Comparison of ENCODE assay signal across 8 mouse cellular contexts in genomic region chr15:97744930-97745329, GRCm38 (mm10). TPM values are rescaled to one million over a fixed set of nuclear protein-coding genes. Genes with fewer than 3 reads are reported as not detected.
DNase-seq lines count a peak whose midpoint lies in the region; ATAC-seq lines count a peak whose summit lies in the region.

No protein-coding gene starts in this region.

- no peaks in the 10 kb centered on the region for H3K27me3 ChIP-seq in lung, embryonic 15.5 days
- no peaks in the 10 kb centered on the region for H3K27me3 ChIP-seq in embryonic facial prominence, embryonic 15.5 days
- H3K27me3 ChIP-seq in liver, embryonic 11.5 days (replicated peaks; ENCODE audit: control insufficient read depth, insufficient read depth, low read length), result no peaks in the 10 kb centered on the region
- no peaks in the 10 kb centered on the region for H3K27me3 ChIP-seq in kidney, embryonic 16.5 days (ENCODE audit: insufficient read depth, low read length)

- H3K36me3 ChIP-seq in lung, embryonic 15.5 days, result peaks cover 7% of the 10 kb centered on the region; the same call in 1 of the 2 replicates
- no peaks in the 10 kb centered on the region for H3K36me3 ChIP-seq in embryonic facial prominence, embryonic 15.5 days
- no peaks in the 10 kb centered on the region for H3K36me3 ChIP-seq in liver, embryonic 11.5 days (ENCODE audit: control insufficient read depth, insufficient read depth, low read length)
- peaks cover 28% of the 10 kb centered on the region; the same call in 1 of the 2 replicates for H3K36me3 ChIP-seq in kidney, embryonic 16.5 days (ENCODE audit: insufficient read depth, low read length)

- H3K4me2 ChIP-seq in lung, embryonic 15.5 days, result no peak overlapping the region
- no peak overlapping the region for H3K4me2 ChIP-seq in embryonic facial prominence, embryonic 15.5 days (replicated peaks)
- H3K4me2 ChIP-seq in liver, embryonic 11.5 days, result no peak overlapping the region
- H3K4me2 ChIP-seq in kidney, embryonic 16.5 days (replicated peaks; ENCODE audit: low read depth, low read length), result no peak overlapping the region

- H3K4me3 ChIP-seq in lung, embryonic 15.5 days, result no peak overlapping the region
- no peak overlapping the region for H3K4me3 ChIP-seq in embryonic facial prominence, embryonic 15.5 days (replicated peaks)
- H3K4me3 ChIP-seq in liver, embryonic 11.5 days (ENCODE audit: low read depth, low read length), result no peak overlapping the region
- no peak overlapping the region for H3K4me3 ChIP-seq in kidney, embryonic 16.5 days (ENCODE audit: low read length)

- no peak overlapping the region for H3K27ac ChIP-seq in lung, embryonic 15.5 days
- peak overlapping the region; percentile 30; the same call in 1 of the 2 replicates for H3K27ac ChIP-seq in embryonic facial prominence, embryonic 15.5 days (replicated peaks)
- peak overlapping the region; percentile 19; the same call in 1 of the 2 replicates for H3K27ac ChIP-seq in liver, embryonic 11.5 days (ENCODE audit: low read depth, low read length)
- no peak overlapping the region for H3K27ac ChIP-seq in kidney, embryonic 16.5 days (ENCODE audit: low read length)

- peaks cover 5% of the 10 kb centered on the region for H3K4me1 ChIP-seq in lung, embryonic 15.5 days
- peaks cover 22% of the 10 kb centered on the region for H3K4me1 ChIP-seq in embryonic facial prominence, embryonic 15.5 days
- peaks cover 18% of the 10 kb centered on the region for H3K4me1 ChIP-seq in liver, embryonic 11.5 days (replicated peaks; ENCODE audit: control insufficient read depth, insufficient read depth, low read length)
- no peaks in the 10 kb centered on the region; the same call in 1 of the 2 replicates for H3K4me1 ChIP-seq in kidney, embryonic 16.5 days (ENCODE audit: insufficient read depth, low read length)

- no peaks in the 10 kb centered on the region for H3K9me3 ChIP-seq in lung, embryonic 15.5 days
- H3K9me3 ChIP-seq in embryonic facial prominence, embryonic 15.5 days (replicated peaks), result no peaks in the 10 kb centered on the region
- no peaks in the 10 kb centered on the region for H3K9me3 ChIP-seq in liver, embryonic 11.5 days (ENCODE audit: control insufficient read depth, low read length)
- no peaks in the 10 kb centered on the region for H3K9me3 ChIP-seq in kidney, embryonic 16.5 days (ENCODE audit: low read length)

- DNase-seq in lung, postnatal 4 days, result no peak
- DNase-seq in liver, embryonic 11.5 days (ENCODE audit: low spot score), result no peak
- peak; percentile 65 for DNase-seq in testis, postnatal 10 days (ENCODE audit: low spot score)
- no peak for DNase-seq in left cerebral cortex, adult 8-10 months (ENCODE audit: low spot score in 2 of 2)
- DNase-seq in right cerebral cortex, postnatal 4 days, result no peak

- peak; percentile 25; the same call in 1 of the 2 replicates for ATAC-seq in lung, embryonic 15.5 days (ENCODE audit: borderline replicate concordance, extremely low read depth, low FRiP score, low TSS enrichment)
- no peak for ATAC-seq in embryonic facial prominence, embryonic 15.5 days (ENCODE audit: insufficient number of reproducible peaks, low FRiP score, low TSS enrichment, low read depth)
- ATAC-seq in liver, embryonic 11.5 days (replicated peaks; ENCODE audit: low FRiP score), result peak; percentile 81
- no peak for ATAC-seq in kidney, embryonic 16.5 days (ENCODE audit: low FRiP score, low TSS enrichment)

- 68% methylated on average over 10 of the region's 10 CpGs for WGBS in lung, embryonic 15.5 days
- WGBS in embryonic facial prominence, embryonic 15.5 days, result 43% methylated on average over 10 of the region's 10 CpGs
- 69% methylated on average over 10 of the region's 10 CpGs for WGBS in liver, embryonic 11.5 days
- 64% methylated on average over 10 of the region's 10 CpGs for WGBS in kidney, embryonic 16.5 days

- H3K9ac ChIP-seq in lung, embryonic 15.5 days, result no peak overlapping the region
- H3K9ac ChIP-seq in embryonic facial prominence, embryonic 15.5 days, result no peak overlapping the region
- no peak overlapping the region for H3K9ac ChIP-seq in liver, embryonic 11.5 days (ENCODE audit: low read depth, low read length)
- no peak overlapping the region for H3K9ac ChIP-seq in kidney, embryonic 16.5 days (replicated peaks; ENCODE audit: low read length)

RNA-seq across cellular contexts. Expression of gene Endou, which starts 13.8 kb away (rescaled TPM):
- 0.48 and 1.1 TPM in 2 replicates for polyA plus RNA-seq in lung, embryonic 15.5 days (2015; fragmentation: Nextera tagmentation; extraction: Ambion mirVana)
- 35.2 and 35.9 TPM in 2 replicates for polyA plus RNA-seq in embryonic facial prominence, embryonic 15.5 days (2015; fragmentation: Nextera tagmentation; extraction: Ambion mirVana)
- not detected in 2 replicates for polyA plus RNA-seq in liver, embryonic 11.5 days (2014; fragmentation: Nextera tagmentation; extraction: Ambion mirVana)
- 1 to 10 TPM in 3 of 4 experiments, under 1 TPM in 1; 0.94 to 5.3 (median 3.3) TPM for total RNA-seq in left cerebral cortex, adult 8-10 months (2022)
- 0.45 and 0.60 TPM in 2 replicates for polyA plus RNA-seq in kidney, embryonic 16.5 days (2015; fragmentation: Nextera tagmentation; extraction: Ambion mirVana)

RNA-seq across cellular contexts. Expression of gene Rapgef3, which starts 22.8 kb away (rescaled TPM):
- 21.1 and 23.4 TPM in 2 replicates for polyA plus RNA-seq in lung, embryonic 15.5 days (2015; fragmentation: Nextera tagmentation; extraction: Ambion mirVana)
- polyA plus RNA-seq in embryonic facial prominence, embryonic 15.5 days (2015; fragmentation: Nextera tagmentation; extraction: Ambion mirVana), result 11.8 and 12.9 TPM in 2 replicates
- polyA plus RNA-seq in liver, embryonic 11.5 days (2014; fragmentation: Nextera tagmentation; extraction: Ambion mirVana), result 4.1 and 4.5 TPM in 2 replicates
- 10 to 100 TPM; 38.3 to 61.9 (median 47.0) TPM for total RNA-seq in left cerebral cortex, adult 8-10 months (2022)
- polyA plus RNA-seq in kidney, embryonic 16.5 days (2015; fragmentation: Nextera tagmentation; extraction: Ambion mirVana), result 36.3 and 36.4 TPM in 2 replicates

RNA-seq across cellular contexts. Expression of gene Slc48a1, which starts 33.4 kb away (rescaled TPM):
- 38.7 and 42.2 TPM in 2 replicates for polyA plus RNA-seq in lung, embryonic 15.5 days (2015; fragmentation: Nextera tagmentation; extraction: Ambion mirVana)
- polyA plus RNA-seq in embryonic facial prominence, embryonic 15.5 days (2015; fragmentation: Nextera tagmentation; extraction: Ambion mirVana), result 51.2 and 52.7 TPM in 2 replicates
- 55.0 and 62.1 TPM in 2 replicates for polyA plus RNA-seq in liver, embryonic 11.5 days (2014; fragmentation: Nextera tagmentation; extraction: Ambion mirVana)
- 100 to 1,000 TPM; 149 to 181 (median 177) TPM for total RNA-seq in left cerebral cortex, adult 8-10 months (2022)
- polyA plus RNA-seq in kidney, embryonic 16.5 days (2015; fragmentation: Nextera tagmentation; extraction: Ambion mirVana), result 81.7 and 81.9 TPM in 2 replicates

RNA-seq across cellular contexts. Expression of gene Rpap3, which starts 39.3 kb away (rescaled TPM):
- 24.6 and 25.5 TPM in 2 replicates for polyA plus RNA-seq in lung, embryonic 15.5 days (2015; fragmentation: Nextera tagmentation; extraction: Ambion mirVana)
- polyA plus RNA-seq in embryonic facial prominence, embryonic 15.5 days (2015; fragmentation: Nextera tagmentation; extraction: Ambion mirVana), result 19.7 and 24.0 TPM in 2 replicates
- polyA plus RNA-seq in liver, embryonic 11.5 days (2014; fragmentation: Nextera tagmentation; extraction: Ambion mirVana), result 35.5 and 41.4 TPM in 2 replicates
- total RNA-seq in left cerebral cortex, adult 8-10 months (2022), result 10 to 100 TPM; 29.6 to 32.8 (median 31.6) TPM
- 31.0 and 33.0 TPM in 2 replicates for polyA plus RNA-seq in kidney, embryonic 16.5 days (2015; fragmentation: Nextera tagmentation; extraction: Ambion mirVana)

Comparison
In these comparisons a context has a peak if more than half of its experiments do, and no peak if none do; other contexts are left out.
1. ATAC-seq: peak in lung, embryonic 15.5 days (single experiment) and liver, embryonic 11.5 days (single experiment); none in embryonic facial prominence, embryonic 15.5 days (single experiment) and kidney, embryonic 16.5 days (single experiment).
2. H3K27ac ChIP-seq: peak in embryonic facial prominence, embryonic 15.5 days (single experiment) and liver, embryonic 11.5 days (single experiment); none in lung, embryonic 15.5 days (single experiment) and kidney, embryonic 16.5 days (single experiment).
3. RNA of gene Endou, which starts 13.8 kb away (polyA plus RNA-seq): 35.2 to 35.9 TPM in embryonic facial prominence, embryonic 15.5 days; 0.48 to 1.1 TPM in lung, embryonic 15.5 days, 0.45 to 0.60 TPM in kidney, embryonic 16.5 days and not detected in liver, embryonic 11.5 days; every median in the first group is over 10 times any median in the second.